Mouse (Mus musculus) gastrocnemius, postnatal 14 days (tissue): ENCODE measurements around the gene Nrtn. TPM values are rescaled to one million over a fixed set of nuclear protein-coding genes. Genes with fewer than 3 reads are reported as not detected.

Experiments
- DNase-seq: peaks from one replicate; pipeline ENCODE4 v3.0.0; 2021; ENCODE audit warnings: mixed read lengths
- intact Hi-C: fragments of 180-260 bp; cut with DNase I; formaldehyde crosslinking; loops from one replicate; pipeline ENCODE4 v1.15.1; 2025; ENCODE audit warnings: low total_unique reads
- long read RNA-seq, 2 experiments: library from polyadenylated mRNA; stranded (forward); transcript quantifications; one replicate each; pipeline ENCODE4 v2.0.0; 2021
- total RNA-seq, 2 experiments: library from RNA; stranded (reverse); gene quantifications; 2 replicates each; pipeline ENCODE4 v1.2.3; 2021

Nrtn gene
- 1 to 10 TPM in 1 of 2 experiments, under 1 TPM in 1; 0.47 to 1.4 TPM for total RNA-seq
- long read RNA-seq, experiment 1, partial matches to known transcripts: 1 of 1 reads
- long read RNA-seq, experiment 1, other reads (novel, unspliced or antisense): 0 of 1 reads
- long read RNA-seq, experiment 2, partial matches to known transcripts: 0 of 1 reads
- long read RNA-seq, experiment 2, other reads (novel, unspliced or antisense): 0 of 1 reads

- intact Hi-C loops: loop anchor here (5.0 kb wide), 1 partner anchor 35 kb away; no protein-coding TSS in a partner anchor
- DNase-seq: peak; percentile 82
These were observed at the start of gene Nrtn for GRCm38 (mm10) chr17:56757416-56758123. TSS of gene Nrtn (minus strand) at chr17:56757530.

DNA sequence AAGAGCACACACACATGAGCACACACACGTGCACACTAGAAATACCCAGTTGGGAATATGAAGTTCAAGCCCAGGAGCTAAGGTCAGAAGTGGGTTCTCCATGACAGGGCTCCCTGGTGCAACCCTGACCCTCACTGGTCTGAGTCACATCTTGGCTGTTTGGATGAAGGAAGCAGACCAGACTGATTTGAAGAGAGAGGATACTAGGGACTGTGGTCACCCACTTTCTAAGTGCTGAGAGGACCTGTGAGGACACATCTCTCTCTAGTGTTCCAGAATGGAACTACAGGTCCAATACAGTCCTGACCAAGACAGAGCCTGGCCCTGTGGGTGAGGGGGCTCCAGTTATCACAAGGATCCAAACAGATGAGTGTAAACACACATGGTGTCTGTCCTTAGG lies 48.5 kb upstream of the Nrtn start:
- intact Hi-C loops: loop anchor here (5.0 to 10.0 kb wide), 4 partner anchors 52 to 469 kb away; partner anchors contain the start of gene Vav1
- DNase-seq: no peak

- intact Hi-C loops: loop anchor here (5.0 to 10.0 kb wide), 4 partner anchors 52 to 470 kb away; partner anchors contain the start of gene Vav1
- DNase-seq: no peak
These were observed 47.6 kb upstream of the Nrtn start for GRCm38 (mm10) chr17:56804952-56805351.

GRCm38 (mm10) chr17:56802065-56802464 lies 44.7 kb upstream of the Nrtn start:
- intact Hi-C loops: loop anchor here (10.0 kb wide), 2 partner anchors 373 to 473 kb away; partner anchors contain the start of gene Vav1
- no peak for DNase-seq

DNA sequence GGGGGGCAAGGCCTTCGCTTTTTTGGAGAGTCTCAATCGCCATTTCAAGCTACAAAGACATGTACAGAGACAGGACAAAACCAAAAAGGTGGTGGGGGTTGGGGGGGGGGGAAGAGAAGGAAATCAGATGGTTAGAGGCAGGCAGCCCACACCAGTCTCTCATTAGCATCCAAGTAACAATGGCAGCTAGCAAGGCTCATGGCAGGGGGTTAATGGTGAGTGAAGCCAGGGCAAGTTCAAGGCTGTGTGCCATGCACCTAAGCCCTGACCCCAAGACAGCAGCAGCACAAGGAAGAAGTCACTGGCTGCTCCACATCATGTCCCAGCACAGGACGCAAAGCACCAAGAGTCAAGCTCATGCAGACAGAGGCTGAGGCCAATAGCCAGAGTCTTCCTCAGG lies 41.9 kb upstream of the Nrtn start:
- DNase-seq: no peak
- intact Hi-C loops: no loop called here

DNA sequence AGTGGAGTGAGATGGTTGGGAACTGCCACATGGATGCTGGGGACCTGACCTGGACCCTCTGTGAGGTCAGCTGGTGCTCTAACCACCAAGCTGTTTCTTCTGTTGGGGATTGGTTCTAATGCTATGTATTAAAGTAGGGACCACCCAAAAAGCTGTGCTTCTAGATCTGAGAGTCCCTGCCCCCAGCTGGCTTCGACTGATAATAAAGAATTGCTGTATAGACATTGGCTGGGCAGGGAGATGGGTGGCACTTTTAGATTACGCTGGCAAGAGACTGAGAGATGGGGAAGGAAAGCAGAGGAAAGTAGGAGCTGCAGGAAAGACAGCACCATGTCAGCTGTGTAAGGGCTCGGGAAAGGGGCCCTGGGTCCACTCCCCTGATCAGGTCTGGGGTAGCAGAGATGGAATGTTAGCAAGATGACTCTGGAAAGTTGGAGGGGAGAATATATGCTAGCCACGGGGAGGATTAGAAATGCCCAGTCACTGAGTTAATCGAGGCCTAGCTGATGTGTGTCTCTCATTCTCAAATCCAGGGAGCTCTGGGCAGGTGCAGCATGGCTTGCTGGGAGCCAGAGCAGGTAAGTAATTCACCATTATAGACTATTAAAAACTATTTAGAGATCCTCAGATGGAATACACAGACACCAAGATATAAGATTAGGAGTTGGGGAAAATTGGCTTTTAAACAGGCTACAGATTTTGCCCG lies 36.4 kb upstream of the Nrtn start:
- no peak for DNase-seq
- intact Hi-C loops: no loop called here

DNA sequence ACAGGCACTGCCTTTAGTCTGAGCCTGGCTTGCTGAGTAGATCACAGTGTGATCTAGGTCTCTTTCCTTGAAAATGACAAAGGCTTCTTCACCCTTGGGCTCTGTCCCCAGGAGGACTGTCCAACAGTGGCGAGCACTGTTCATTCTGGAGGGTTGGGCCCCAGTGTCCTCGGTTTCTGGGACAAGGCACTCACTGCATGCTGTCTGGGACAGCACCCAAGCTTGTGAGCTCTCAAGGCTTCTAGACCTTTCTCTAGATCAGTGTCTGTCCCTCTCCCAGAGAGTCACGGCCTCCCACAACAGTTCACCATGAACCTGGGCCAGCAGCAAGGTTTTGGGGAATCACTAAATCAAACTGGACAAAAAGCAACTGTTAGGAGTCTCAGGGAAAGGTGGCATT lies 35.3 kb upstream of the Nrtn start:
- no peak for DNase-seq
- intact Hi-C loops: no loop called here

- intact Hi-C loops: no loop called here
- peak; percentile 1 for DNase-seq
These were observed 32.0 kb upstream of the Nrtn start for GRCm38 (mm10) chr17:56789286-56789685.

DNA sequence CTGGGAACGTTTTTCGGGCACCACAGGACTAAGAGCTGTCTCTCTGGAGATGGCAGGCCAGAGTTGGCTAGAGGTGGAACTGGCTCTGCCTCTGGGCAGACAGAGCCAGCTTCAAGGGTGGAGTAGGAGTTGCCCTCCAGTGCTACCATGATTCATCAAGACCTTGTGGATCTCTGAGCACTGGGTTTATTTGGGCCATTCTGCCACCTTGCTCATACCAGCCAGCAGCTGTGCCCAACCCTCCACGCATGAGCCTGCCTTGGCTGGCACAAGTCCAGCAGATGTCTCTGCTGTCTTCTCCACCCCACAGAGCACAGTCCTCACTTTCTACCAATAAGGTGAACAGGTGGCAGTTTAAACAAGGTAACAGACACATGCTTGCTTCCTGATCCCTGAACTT lies 31.6 kb upstream of the Nrtn start:
- peak; percentile 22 for DNase-seq
- intact Hi-C loops: no loop called here

DNA sequence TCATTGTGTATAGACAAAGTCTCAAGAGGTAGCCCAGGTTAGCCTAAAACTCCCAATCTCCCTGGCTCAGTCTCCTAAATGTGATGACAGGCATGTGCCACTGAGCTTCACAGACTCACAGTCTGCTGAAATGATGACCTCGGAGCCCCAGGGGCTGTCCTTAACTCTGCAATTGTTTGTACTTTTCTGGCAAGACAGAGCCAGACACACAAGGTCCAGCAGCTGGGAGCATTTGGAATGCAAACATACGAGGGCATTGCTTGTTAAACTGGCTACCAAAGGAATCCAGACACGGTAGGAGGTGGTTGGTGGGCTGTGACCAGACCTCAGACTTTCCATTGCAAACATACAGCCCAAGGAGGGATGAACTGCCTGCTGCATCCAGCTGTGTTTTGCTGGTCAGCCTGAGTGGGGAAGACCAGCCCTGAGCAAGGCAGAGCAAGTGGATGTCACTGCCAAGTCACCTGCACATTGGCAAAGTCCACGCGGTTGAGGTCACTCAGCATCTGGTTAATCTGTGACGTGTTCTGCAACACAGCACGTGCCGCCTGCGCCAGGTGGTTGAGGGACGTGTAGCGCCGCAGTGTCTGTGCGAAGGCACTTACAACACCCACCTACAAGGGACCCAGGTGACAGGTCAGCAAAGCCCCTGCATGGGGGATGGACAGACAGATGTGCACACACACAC lies 23.1 kb upstream of the Nrtn start:
- intact Hi-C loops: no loop called here
- peak; percentile 1 for DNase-seq

DNA sequence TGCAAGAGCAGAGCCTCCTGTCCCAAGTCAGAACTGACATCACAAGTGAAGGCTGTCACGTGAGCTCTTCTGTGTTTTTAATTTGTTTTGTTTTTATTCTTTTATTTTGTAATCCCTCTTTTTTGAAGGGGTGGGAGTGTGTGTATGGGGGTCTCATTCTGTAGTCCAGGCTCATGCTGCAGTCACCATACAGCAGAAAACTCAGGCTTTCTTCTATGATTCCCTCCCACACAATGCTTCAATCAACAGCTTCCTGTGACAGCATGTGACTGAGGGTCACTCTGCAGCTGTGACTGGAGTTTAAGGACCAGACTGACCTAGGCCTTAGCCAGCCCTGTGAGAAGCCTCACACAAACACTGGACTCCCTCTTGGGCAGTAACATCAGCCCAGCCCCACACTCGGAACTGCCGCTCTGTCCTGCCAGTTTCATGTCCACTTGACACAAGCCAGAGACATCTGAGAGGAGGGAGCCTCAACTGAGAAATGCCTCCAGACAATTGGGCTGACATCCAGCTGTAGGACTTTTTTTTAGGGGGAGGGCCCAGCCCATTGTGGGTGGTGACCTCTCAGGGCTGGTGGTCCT lies 21.5 kb upstream of the Nrtn start:
- peak; percentile 11 for DNase-seq
- intact Hi-C loops: no loop called here

DNA sequence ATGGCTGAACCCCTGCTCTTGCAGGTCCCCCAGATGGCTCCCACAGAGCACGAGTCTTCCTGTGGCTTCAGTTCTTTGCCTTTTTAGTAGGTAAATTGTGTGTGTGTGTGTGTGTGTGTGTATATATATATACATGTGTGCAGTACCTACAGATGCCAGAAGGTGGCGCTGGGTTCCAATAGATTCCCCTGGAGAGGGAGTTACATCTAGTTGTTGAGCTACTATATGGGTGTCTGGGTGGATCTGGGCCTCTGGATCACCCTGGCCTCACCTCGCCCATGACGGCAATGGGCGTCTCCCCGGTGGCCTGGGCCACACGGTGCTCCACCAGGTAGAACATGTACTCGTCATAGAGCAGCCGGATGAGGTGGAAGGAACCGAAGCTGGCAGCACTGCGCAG lies 20.2 kb upstream of the Nrtn start:
- intact Hi-C loops: no loop called here
- peak; percentile 2 for DNase-seq

DNA sequence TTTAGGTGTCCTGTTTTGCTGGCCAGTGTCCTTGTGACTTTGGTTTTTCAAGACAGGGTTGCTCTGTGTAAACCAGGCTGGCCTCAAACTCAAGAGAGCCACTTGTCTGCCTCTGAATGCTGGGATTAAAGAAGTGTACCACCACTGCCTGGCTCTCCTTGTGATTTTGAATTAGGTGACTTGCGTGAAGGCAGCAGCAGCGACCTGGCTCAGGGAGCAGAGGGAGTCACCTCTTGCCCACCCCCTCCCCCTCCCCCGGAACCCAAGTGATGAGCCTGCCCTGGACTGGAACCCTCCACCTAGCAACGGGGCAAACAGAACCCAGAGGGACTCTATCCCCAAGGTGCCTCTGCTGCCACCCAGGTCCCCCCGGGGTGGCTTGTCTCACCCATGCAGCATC lies 12.6 kb upstream of the Nrtn start, which contains the start of gene Prr22:
TSS of gene Prr22 (plus strand) at position 301 of the 400 bp plus-strand sequence.
- intact Hi-C loops: no loop called here
- no peak for DNase-seq

- intact Hi-C loops: no loop called here
- DNase-seq: no peak
These were observed 11.6 kb upstream of the Nrtn start for GRCm38 (mm10) chr17:56768941-56769340.

DNA sequence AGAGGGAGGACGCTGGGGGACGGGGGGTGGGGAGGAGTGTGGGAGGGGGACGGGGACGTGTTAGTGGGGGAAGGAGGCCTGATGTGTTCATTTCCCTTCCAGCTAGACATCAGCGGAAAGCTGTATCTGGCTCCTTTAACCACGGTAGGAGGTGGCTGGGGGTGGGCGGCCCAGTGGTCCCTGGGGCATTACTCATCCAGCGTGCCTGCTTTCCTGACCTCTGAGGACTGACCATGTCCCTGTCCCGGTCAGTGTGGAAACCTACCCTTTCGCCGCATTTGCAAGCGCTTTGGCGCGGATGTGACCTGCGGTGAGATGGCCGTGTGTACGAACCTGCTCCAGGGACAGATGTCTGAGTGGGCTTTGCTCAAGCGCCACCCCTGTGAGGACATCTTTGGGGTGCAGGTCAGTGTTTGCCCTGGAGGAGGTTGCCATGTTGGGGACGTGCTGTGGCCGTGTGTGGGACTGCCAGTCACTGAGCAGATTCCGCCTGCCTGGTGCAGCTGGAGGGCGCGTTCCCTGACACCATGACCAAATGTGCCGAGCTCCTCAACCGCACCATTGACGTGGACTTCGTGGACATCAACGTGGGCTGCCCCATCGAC lies 10.3 kb upstream of the Nrtn start:
- DNase-seq: no peak
- intact Hi-C loops: no loop called here

DNA sequence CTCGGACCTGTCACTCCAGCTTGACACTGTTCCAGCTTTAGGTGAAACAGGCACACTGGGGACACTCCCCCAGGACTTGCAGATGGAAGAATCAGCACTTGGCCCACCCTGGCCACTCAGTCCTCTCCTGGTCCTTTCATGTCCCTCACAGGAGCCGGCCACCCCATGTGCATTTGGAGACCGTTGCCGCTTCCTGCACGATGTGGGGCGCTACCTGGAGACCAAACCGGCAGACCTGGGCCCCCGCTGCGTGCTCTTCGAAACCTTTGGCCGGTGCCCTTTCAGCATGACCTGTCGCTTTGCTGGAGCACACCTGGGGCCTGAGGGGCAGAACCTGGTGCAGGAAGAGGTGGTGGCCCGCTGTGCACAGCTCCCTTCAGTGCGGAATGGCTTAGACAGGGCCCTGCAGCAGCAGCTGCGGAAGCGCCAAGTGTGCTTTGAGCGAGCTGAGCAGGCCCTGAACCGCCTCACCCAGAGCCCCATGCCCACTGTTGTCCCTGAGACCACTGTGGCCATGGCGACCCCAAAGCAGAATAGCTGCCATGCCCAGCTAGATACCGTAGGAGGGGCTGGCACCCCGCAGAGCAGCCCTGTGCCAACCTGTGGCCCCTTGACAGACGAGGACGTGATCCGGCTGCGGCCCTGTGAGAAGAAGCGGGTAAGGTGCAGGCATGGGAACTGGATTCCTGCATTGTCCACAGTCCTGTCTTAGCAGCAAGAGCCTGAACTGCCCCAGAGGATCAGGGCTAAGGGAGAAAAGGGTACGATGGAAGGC lies 9.5 kb upstream of the Nrtn start:
- DNase-seq: no peak
- intact Hi-C loops: no loop called here

- intact Hi-C loops: no loop called here
- DNase-seq: no peak
These were observed 8.1 kb upstream of the Nrtn start for GRCm38 (mm10) chr17:56765431-56765830.
